Mouse (Mus musculus) testis, adult 2 months (tissue): ENCODE data around the gene Col4a3.

Source experiments
- CTCF ChIP-seq: fragments of 200-500 bp; IDR thresholded peaks from 2 replicates; pipeline ENCODE4 v1.5.1; 2012; ENCODE audit warnings: low read depth, mild to moderate bottlenecking, inconsistent platforms, low read length, moderate library complexity; ENCODE audit not compliant: control insufficient read depth, insufficient read depth, insufficient replicate concordance
- POLR2A ChIP-seq: fragments of 200-500 bp; IDR thresholded peaks from 2 replicates; pipeline ENCODE4 v1.6.1; 2012; ENCODE audit warnings: low read depth, mild to moderate bottlenecking, inconsistent platforms, low read length, moderate library complexity; ENCODE audit not compliant: control insufficient read depth

DNA sequence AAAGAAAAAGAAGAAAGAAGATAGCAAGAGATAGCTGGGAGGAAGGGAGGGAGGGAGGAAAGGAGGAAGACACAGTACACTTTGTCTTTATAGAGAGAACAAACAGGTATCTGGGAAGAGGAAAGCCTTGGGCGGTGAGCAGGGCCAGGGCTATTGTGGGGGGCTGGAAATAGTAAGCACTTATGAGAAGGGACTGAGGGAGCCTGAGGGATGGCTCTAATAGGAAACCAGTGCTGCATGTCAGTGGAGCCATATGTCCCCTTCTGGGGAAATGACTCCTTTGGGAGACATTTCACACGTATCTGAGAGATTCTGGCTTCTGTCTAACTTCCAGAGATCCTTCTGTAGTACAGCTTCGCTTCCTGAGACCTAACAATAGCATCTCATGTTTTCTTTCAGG, 69.7 kb downstream of the Col4a3 start:
- no peak for TF ChIP-seq CTCF
- TF ChIP-seq POLR2A, result no peak
